Mouse (Mus musculus) forebrain, embryonic 16.5 days (tissue): Measurements from ENCODE around the gene B3gnt2. TPM values are rescaled to one million over a fixed set of nuclear protein-coding genes. Genes with fewer than 3 reads are reported as not detected.

Source experiments
- ATAC-seq: fragments of 200-750 bp; cut with Nextera tagmentation; 2 replicates; pipeline ENCODE4 v1.8.0; 2017; ENCODE audit warnings: mild to moderate bottlenecking, moderate library complexity
- H3K27ac ChIP-seq: fragments of 300-500 bp; sonication (generic); 2 replicates; pipeline ENCODE4 v1.5.1; 2014; ENCODE audit warnings: low read length, control low read depth
- H3K27me3 ChIP-seq: fragments of 300-500 bp; sonication (generic); replicated peaks from 2 replicates; pipeline ENCODE4 v1.6.1; 2014; ENCODE audit warnings: low read length; ENCODE audit not compliant: control insufficient read depth, insufficient read depth
- H3K36me3 ChIP-seq: fragments of 300-500 bp; sonication (generic); 2 replicates; pipeline ENCODE4 v1.6.1; 2014; ENCODE audit not compliant: control insufficient read depth, insufficient read depth
- H3K4me1 ChIP-seq: fragments of 300-500 bp; sonication (generic); replicated peaks from 2 replicates; pipeline ENCODE4 v1.6.1; 2014; ENCODE audit warnings: low read length; ENCODE audit not compliant: control insufficient read depth, insufficient read depth
- H3K4me2 ChIP-seq: fragments of 300-500 bp; sonication (generic); 2 replicates; pipeline ENCODE4 v1.6.1; 2014; ENCODE audit warnings: mild to moderate bottlenecking, low read length, control low read depth
- H3K4me3 ChIP-seq: fragments of 300-500 bp; sonication (generic); replicated peaks from 2 replicates; pipeline ENCODE4 v1.5.1; 2014; ENCODE audit warnings: mild to moderate bottlenecking, low read length, control low read depth
- H3K9ac ChIP-seq: fragments of 300-500 bp; sonication (generic); replicated peaks from 2 replicates; pipeline ENCODE4 v1.6.1; 2014; ENCODE audit warnings: low read depth, low read length, control low read depth
- H3K9me3 ChIP-seq: fragments of 300-500 bp; sonication (generic); 2 replicates; pipeline ENCODE4 v1.6.1; 2016; ENCODE audit warnings: low read length; ENCODE audit not compliant: control insufficient read depth
- WGBS: fragments of 180-500 bp; shearing (Covaris S2); extraction: QIAGEN DNeasy Blood & Tissue Kit; methylation state at CpG from one replicate; pipeline ENCODE4 v1.1.7; 2014; 5-methylcytosine and 5-hydroxymethylcytosine counted together
- polyA plus RNA-seq: library from polyadenylated mRNA; unstranded; fragments of >200 nt; fragmentation: Nextera tagmentation; extraction: Ambion mirVana; gene quantifications from 2 replicates; pipeline ENCODE4 v1.2.1, GENCODE M21; 2015

The B3gnt2 gene
- polyA plus RNA-seq, 1 experiment from 2014 or later, result 3.1 TPM

DNA sequence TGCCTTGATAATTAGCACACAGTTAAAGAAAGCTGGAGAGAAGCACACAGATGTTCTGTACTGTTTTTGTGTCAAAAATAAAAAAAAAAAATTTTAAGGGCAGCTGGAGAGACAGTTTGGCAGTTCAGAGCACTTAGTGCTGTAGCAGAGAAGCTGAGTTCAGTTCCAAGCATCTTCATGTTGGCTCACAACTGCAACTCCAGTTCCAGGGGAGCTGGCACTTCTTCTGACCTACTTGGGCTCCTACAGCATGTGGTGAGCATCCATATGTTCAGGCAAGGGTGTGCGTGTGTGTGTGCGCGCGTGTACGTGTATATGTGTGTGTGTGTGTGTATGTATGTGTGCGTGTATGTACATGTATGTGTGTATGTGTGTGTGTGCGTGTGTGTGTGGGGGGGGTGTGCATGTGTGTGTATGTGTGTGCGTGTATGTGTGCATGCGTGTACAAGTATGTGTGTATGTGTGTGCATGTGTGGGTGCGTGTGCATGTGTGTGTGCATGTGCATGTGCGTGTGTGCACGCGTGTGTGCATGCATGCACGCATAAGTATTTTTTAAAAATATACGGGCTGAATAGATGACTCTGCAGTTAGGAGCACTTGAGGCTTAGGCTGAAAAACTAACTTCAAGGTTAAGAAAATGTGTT is 31.7 kb downstream of the B3gnt2 start:
- ATAC-seq, result peak; percentile 71

DNA sequence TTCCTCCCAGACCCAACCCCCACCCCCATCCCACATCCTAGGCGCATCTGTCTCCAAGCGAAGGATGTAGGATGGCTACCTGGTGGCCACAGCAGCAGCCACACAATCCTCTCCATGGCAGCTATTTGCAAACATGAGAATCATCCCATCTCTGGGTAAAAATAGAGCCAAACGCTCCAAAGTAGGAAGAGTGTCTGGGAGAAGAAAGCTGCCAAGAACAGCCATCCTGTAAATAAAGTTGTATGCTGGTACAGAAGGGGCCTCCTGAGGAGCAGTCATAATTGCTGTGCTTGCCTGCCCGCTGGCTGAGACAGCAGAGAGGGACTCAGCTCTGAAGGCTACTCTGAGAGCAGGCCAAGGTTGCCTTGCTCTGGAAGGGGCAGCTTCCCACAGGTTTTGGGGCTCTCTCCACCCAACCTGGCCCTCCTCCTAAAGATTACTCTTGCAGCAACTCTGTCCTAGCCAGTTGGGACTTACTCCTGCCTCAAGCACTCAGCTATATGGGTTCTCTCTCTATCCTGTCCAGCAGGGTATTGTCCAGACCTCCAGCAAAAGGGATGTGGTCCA is 33.2 kb downstream of the B3gnt2 start:
- ATAC-seq, result no peak
- 84% methylated on average over 4 of the region's 4 CpGs for WGBS
- no peaks in the 10 kb centered on the region for H3K36me3 ChIP-seq
- H3K9ac ChIP-seq, result no peak overlapping the region
- no peaks in the 10 kb centered on the region for H3K27me3 ChIP-seq
- no peak overlapping the region for H3K4me3 ChIP-seq
- no peak overlapping the region for H3K4me2 ChIP-seq
- no peaks in the 10 kb centered on the region for H3K9me3 ChIP-seq
- peaks cover 5% of the 10 kb centered on the region; the same call in 1 of the 2 replicates for H3K4me1 ChIP-seq
- H3K27ac ChIP-seq, result no peak overlapping the region

More for the DNA sequence above, 31.7 kb downstream of the B3gnt2 start:
- no peak overlapping the region for H3K9ac ChIP-seq
- H3K4me3 ChIP-seq, result no peak overlapping the region
- no peaks in the 10 kb centered on the region for H3K9me3 ChIP-seq
- no peaks in the 10 kb centered on the region for H3K36me3 ChIP-seq
- peaks cover 5% of the 10 kb centered on the region; the same call in 1 of the 2 replicates for H3K4me1 ChIP-seq
- no peak overlapping the region for H3K27ac ChIP-seq
- 91% methylated on average over 15 of the region's 15 CpGs for WGBS
- no peak overlapping the region for H3K4me2 ChIP-seq
- H3K27me3 ChIP-seq, result no peaks in the 10 kb centered on the region

DNA sequence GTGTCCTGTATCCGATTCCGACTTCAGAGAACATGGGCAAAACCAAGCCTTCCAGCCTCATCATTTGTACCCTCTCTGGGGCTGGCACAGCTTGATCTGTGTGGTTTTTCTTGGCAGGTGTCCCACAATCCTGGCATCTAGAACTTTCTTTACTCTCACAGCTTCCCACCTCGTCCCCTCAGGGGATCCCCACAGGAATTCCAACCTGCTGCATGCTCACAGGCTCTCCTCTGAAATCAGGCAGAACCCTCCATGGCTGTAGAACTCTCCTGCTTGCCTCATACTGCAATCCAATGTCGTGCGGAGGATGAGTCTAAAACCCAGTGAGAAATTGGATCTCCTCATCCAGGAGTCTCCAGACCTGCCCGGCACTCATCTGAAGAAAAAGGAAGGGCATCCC is 34.1 kb downstream of the B3gnt2 start:
- WGBS, result 91% methylated on average over 6 of the region's 6 CpGs
- Histone ChIP-seq H3K9ac (no peak overlapping the region), H3K36me3 (no peaks in the 10 kb centered on the region), H3K4me3 (no peak overlapping the region), H3K27me3 (no peaks in the 10 kb centered on the region), H3K4me2 (no peak overlapping the region), H3K27ac (no peak overlapping the region), H3K4me1 (peaks cover 5% of the 10 kb centered on the region; the same call in 1 of the 2 replicates), H3K9me3 (no peaks in the 10 kb centered on the region)
- no peak for ATAC-seq

DNA sequence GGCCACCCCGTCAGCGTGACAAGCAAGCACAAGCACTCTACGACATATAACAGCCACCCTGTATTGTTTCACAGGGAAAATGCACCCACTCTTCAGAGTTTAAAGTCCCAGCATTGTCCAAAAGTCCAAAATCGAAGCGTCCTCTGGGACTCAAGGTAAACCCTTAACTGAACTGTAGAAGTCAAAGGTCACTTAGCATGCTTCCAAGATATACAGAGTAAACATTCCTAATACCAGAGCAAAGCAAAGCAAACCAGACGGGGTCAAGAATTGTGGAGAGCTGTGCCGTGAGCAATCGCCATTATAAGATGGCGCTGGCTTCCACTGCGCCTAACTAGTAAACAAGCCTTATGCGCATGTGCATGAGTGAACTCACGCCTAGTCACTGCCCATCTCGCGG is 34.7 kb downstream of the B3gnt2 start:
- ATAC-seq, result no peak
- Histone ChIP-seq H3K36me3 (no peaks in the 10 kb centered on the region), H3K9ac (no peak overlapping the region), H3K4me1 (peaks cover 5% of the 10 kb centered on the region; the same call in 1 of the 2 replicates), H3K9me3 (no peaks in the 10 kb centered on the region), H3K27me3 (no peaks in the 10 kb centered on the region), H3K4me2 (no peak overlapping the region), H3K27ac (no peak overlapping the region), H3K4me3 (no peak overlapping the region)
- 90% methylated on average over 14 of the region's 14 CpGs for WGBS

DNA sequence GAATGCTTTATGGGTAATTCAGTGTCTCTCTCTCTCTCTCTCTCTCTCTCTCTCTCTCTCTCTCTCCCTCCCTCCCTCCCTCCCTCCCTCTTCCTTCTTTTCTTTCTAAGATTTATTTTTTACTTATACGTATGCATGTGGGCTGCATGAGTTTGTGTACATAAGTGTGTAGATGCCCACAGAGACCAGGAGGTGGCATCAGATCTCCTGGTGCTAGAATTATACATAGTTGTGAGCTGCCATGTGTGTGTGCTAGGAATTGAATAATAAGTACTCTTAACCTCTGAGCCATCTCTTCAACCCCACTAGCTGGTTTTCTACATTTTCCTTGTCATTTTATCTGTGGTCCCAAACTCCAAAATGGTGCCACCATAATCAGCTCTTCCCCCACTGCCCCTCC is 35.2 kb downstream of the B3gnt2 start:
- Histone ChIP-seq H3K27ac (no peak overlapping the region), H3K9me3 (no peaks in the 10 kb centered on the region), H3K9ac (no peak overlapping the region), H3K36me3 (no peaks in the 10 kb centered on the region), H3K4me3 (no peak overlapping the region), H3K27me3 (no peaks in the 10 kb centered on the region), H3K4me1 (peaks cover 5% of the 10 kb centered on the region; the same call in 1 of the 2 replicates), H3K4me2 (no peak overlapping the region)
- WGBS, result 100% methylated on average over 1 of the region's 1 CpGs
- ATAC-seq, result no peak

DNA sequence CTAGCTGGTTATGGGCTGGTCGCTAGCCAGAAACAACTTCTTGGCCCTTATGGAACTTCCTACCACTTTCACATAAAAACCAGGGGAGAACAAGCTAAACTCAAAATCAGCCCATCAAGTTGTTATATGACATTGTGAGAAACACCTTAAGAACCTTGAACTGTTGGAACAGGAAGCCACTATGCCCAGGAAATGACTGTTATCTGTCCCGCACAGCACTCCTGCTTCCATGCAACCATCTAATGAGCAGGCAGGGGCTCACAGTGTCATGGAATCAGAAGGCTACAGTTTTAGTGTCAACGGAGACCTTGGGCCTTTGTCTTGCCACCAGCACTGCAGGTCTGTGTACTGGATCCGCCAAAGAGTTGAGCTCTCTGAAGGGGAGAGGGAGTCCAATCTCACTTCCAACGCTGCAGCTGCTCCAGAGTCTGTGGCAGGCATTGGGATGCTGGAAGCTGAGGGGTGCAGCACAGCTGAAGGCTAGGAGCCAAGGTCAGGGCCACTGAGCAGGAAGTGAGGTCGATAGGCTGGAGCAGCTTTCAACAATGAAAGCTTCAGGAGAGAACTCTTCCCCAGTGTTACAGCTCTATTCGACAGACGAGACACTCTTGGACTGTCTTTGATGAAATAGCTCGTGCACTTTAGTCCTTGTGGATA is 36.6 kb downstream of the B3gnt2 start:
- no peak for ATAC-seq
- Histone ChIP-seq H3K27ac (no peak overlapping the region), H3K4me2 (no peak overlapping the region), H3K27me3 (no peaks in the 10 kb centered on the region), H3K9me3 (no peaks in the 10 kb centered on the region), H3K36me3 (no peaks in the 10 kb centered on the region), H3K4me1 (peaks cover 5% of the 10 kb centered on the region; the same call in 1 of the 2 replicates), H3K4me3 (no peak overlapping the region), H3K9ac (no peak overlapping the region)
- WGBS, result 87% methylated on average over 9 of the region's 9 CpGs

DNA sequence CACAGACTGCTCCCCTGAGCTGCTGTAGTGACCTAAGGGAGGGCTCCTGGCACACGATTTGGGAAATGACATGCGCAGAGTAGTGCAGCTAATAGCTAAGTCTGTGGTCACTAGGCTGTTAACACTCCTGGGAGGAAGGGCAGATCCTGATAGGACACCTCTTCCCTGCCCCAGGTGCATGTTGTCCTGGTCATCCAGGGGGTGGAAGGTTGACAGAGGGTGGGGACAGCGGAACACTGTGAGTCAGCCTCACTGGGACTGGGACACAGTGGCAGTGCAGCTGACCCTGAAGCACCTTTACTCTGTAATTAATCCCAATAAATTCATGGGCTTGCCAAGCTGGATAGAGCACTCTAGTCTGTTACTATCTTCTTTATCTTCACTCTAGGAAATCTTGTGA is 39.5 kb downstream of the B3gnt2 start:
- no peak for ATAC-seq
- no peak overlapping the region for H3K9ac ChIP-seq
- no peaks in the 10 kb centered on the region for H3K27me3 ChIP-seq
- no peak overlapping the region for H3K4me2 ChIP-seq
- WGBS, result 80% methylated on average over 3 of the region's 3 CpGs
- H3K4me3 ChIP-seq, result no peak overlapping the region
- H3K4me1 ChIP-seq, result no peaks in the 10 kb centered on the region
- no peaks in the 10 kb centered on the region for H3K36me3 ChIP-seq
- no peak overlapping the region for H3K27ac ChIP-seq
- no peaks in the 10 kb centered on the region for H3K9me3 ChIP-seq

DNA sequence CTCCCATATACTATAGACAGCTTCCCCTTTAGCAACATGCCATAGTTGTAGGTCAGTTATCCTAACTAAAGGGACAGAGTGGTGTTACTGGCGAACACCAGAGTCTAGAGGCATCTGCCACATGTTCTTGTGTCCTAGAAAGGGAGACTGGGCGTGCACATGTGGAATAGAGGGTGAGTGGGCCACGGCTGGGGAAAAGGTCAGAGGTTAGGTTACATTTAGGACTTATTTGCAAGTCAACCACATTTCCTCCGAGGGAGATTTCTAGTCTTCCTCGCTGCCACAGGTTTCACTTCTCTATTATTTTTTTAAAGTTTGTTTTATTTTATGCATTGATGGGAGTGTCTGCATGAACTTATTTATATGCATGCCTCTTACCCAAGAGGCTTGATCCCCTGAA is 42.4 kb downstream of the B3gnt2 start:
- Histone ChIP-seq H3K9ac (no peak overlapping the region), H3K4me2 (no peak overlapping the region), H3K4me3 (no peak overlapping the region), H3K27ac (no peak overlapping the region), H3K9me3 (no peaks in the 10 kb centered on the region), H3K36me3 (no peaks in the 10 kb centered on the region), H3K27me3 (no peaks in the 10 kb centered on the region), H3K4me1 (no peaks in the 10 kb centered on the region)
- WGBS, result 81% methylated on average over 5 of the region's 5 CpGs
- ATAC-seq, result no peak

DNA sequence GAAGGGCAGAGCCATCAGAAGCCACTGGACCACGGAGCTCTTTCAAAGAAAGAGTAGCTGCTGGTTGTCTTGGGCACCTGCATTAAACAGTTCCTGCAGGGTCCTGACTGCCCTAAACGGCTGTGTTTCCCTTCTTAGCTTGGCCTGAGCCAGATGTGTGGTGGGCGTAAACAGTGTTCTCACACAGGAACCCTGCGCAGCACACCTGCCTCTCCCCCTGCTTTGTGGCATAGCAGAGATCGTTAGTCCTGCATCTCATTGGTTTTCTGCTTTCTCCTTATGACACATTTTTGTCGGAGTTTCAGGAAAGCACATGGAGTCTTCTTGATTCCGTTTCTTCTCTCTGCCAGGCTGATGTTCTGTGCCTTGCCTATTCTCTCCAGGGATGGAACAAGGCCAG is 44.9 kb downstream of the B3gnt2 start:
- Histone ChIP-seq H3K4me2 (no peak overlapping the region), H3K4me1 (no peaks in the 10 kb centered on the region), H3K9me3 (no peaks in the 10 kb centered on the region), H3K36me3 (no peaks in the 10 kb centered on the region), H3K4me3 (no peak overlapping the region), H3K27me3 (no peaks in the 10 kb centered on the region), H3K9ac (no peak overlapping the region), H3K27ac (no peak overlapping the region)
- 79% methylated on average over 7 of the region's 7 CpGs for WGBS
- ATAC-seq, result no peak
